Mouse (Mus musculus): ENCODE data around the gene Rp2. TPM values are rescaled to one million over a fixed set of nuclear protein-coding genes. Genes with fewer than 3 reads are reported as not detected.

Gene Rp2
- polyA plus RNA-seq (2017; shearing (Covaris generic)), result 14.3 TPM

DNA sequence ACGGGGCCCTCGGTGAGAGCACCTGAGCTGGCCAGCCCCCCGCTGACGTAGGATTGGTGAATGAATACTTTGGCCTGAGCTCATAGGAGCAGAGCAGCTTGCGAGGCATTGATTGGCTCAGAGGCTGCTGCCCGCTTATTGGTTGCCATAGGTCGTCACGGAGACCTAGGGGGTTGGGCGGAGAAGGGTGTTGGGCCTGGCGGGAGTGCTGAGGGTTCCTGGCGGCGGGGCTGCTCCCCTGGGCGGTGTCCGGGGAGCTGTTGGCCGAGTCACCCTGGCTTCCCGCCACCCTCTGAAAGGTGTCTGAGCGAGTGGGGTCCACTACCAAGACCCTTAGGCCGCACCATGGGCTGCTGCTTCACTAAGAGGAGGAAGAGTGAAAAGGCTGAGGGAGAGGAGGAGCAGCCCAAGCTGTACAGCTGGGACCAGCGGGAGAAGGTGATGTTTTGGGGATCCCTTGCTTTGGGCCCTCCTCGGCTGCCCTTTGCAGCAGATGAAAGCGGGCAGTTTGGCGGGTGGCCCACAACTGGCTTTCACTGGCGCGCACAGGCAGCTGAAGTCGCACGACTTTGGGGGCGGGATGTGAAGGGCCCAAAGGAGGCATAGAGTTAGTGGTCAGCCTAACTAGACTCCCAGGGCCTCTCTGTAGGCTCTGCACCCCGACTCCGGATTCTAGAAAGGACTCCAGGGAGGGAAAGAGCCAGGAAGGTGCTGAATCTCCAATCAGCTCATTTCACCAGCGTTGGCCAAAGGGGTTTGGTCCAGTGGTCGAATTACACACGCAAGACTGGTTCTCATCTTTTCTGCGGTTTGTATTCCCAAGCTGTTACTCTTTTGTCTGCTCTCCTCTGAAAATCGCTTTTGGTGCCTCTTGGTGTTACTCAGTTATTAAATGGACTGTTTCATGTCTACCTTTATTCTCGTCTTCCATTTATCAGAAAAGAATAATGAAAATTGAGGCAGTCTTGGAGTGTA is at the start of gene Rp2:
Gene Rp2, plus strand, starts transcription at position 91 of the 975 bp plus-strand sequence.

DNA sequence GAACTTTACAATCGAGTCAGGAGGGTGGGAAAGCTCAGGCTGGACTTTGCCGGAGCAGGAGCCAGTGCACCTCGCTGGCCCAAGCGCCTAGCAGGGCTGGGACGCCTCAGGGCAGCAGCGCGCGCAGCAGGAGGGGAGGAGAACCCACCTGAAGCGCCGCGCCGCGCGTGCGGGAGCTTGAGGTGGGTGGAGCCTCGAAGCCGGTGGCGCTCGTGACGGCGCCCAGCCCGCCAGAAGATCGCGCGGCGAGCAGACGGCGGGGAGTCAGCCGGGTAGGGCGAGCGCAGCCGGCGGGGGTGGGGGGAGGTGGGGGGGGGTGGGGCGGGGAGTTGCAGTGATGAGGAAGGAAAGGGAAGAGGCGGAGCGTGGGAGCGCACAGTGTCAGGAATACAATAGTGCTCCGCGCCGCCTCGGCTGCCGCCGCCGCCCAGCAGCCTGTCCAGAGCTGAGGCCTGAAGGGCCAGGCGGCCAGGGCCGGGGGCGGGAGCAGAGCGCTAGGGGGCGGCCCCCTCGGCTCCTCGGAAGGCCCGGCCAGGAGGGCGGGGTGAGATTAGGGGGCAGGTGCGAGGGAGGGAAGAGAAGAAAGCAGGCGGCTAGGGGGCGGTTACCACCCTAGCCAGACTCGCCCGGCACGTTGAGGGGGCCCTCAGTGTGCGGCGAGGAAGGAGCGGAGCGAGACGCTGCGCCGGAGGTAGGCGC is 61.0 kb downstream of the Rp2 start, which contains the start of gene Jade3:
Gene Jade3, plus strand, starts transcription at position 549 of the 699 bp plus-strand sequence.

Other genes with a start within 250 kb of the Rp2 start
- gene Slc9a7, start 72.7 kb upstream of the Rp2 start, polyA plus RNA-seq (2017; shearing (Covaris generic)), result 9.7 TPM
- gene Jade3, start 61.2 kb downstream of the Rp2 start, polyA plus RNA-seq (2017; shearing (Covaris generic)), result 2.5 TPM
- not detected for gene Rgn, start 185.3 kb downstream of the Rp2 start, polyA plus RNA-seq (2017; shearing (Covaris generic))

All from CD4-positive, CD25-positive, alpha-beta regulatory T cell, adult 9 weeks (primary cell).